Mouse (Mus musculus) cerebellum, postnatal 10 days (tissue): ENCODE measurements at regions not wholly inside any gene's neighbourhood (a gene's known extent, or its start where the extent isn't known, plus 50 kb on each side); places are given as distances from the start of the nearest gene placed in this dataset.
A peak's percentile ranks its signal among the peaks of the same experiment; 100 is the strongest.

ENCODE experiments used
- DNase-seq, 2 experiments: peaks; one replicate each; pipeline ENCODE4 v3.0.0; 2021; ENCODE audit warnings: mixed read lengths in 2 of 2

DNA sequence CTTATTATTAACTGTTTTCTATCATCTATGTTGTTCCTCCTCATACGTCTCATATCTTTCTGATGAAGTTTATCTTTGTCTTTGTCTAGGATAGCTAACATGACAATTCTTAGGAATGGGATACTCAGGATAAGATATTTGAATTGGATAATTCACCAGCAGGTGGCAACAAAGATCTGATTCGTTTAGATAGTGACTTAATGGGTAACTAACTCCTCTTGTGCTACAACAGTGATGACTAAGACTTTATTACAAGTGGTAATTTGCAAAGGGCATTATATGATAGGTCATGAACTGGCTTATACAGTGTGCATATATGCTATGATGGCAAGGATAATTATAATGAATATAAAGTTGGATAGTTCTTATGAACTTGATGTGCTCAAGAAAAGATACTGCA, 1207.9 kb downstream of the Nxph1 start:
- peak; percentile 6 to 35 for DNase-seq

DNA sequence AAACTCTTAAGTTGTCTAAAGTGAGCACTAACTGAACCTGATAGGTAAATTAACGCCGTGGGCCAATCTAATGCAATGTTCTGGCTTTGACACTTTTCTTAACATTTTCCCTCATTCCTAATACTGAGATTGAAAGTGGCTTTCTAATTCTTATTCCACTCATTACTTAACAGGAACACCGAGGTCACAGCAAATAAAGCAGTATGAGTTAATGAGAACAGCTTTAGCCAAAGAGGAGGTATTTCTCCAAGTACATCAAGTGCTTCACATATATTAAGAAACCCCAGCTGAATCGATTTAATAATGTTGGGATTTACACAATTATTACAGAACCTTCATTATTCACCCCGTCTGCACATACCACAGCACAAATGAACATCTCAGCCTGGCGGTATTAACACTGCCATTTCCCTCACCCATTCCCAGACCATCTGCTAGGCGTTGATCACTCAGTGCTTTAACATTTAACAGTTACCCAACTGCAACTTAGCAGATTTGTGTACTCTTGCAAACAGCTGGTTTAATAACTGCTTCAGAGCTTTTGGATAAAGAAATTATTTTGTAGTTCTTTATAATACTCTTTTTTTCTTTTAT, 1233.5 kb downstream of the Nxph1 start:
- DNase-seq: no peak

DNA sequence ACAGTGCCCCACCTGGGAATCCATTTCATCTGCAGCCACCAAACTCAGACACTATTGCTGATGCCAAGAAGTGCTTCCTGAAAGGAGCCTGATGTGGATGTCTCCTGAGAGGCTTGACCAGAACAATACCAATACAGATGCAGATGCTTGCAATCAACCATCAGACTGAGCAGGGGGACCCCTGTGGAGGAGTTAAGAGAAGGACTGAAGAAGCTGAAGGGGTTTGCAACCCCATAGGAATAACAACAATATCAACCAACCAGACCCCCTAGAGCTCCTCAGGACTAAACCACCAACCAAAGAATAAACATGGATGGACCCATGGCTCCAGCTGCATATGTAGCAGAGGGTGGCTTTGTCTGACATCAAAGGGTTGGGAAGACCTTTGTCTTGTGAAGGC, 1237.7 kb downstream of the Nxph1 start:
- DNase-seq: no peak
